Mouse (Mus musculus) frontal cortex, postnatal 36 days (tissue): ENCODE results near the gene Cel.

Source experiments
- DNase-seq, 2 experiments: peaks; one replicate each; pipeline ENCODE4 v3.0.0; 2022; ENCODE audit warnings: low spot score in 2 of 2

Gene Cel

GRCm38 (mm10) chr2:28537634-28537920, 25.6 kb downstream of the Cel start:
- no peak for DNase-seq

- DNase-seq, result no peak
Measured at GRCm38 (mm10) chr2:28536766-28537633, 26.2 kb downstream of the Cel start.

- no peak for DNase-seq
Measured at GRCm38 (mm10) chr2:28536166-28536565, 27.0 kb downstream of the Cel start.

GRCm38 (mm10) chr2:28535650-28536049, 27.6 kb downstream of the Cel start:
- peak in 1 of 2 experiments; percentile 71 for DNase-seq

- DNase-seq, result no peak
Measured at GRCm38 (mm10) chr2:28535263-28535540, 28.0 kb downstream of the Cel start.

- no peak for DNase-seq
Measured at GRCm38 (mm10) chr2:28534436-28535262, 28.6 kb downstream of the Cel start.

- DNase-seq, result no peak
Measured at GRCm38 (mm10) chr2:28533901-28534435, 29.2 kb downstream of the Cel start.

GRCm38 (mm10) chr2:28532938-28533771, 30.0 kb downstream of the Cel start:
- peak; percentile 89 to 90 for DNase-seq

- no peak for DNase-seq
Measured at GRCm38 (mm10) chr2:28530311-28530710, 32.9 kb downstream of the Cel start.

GRCm38 (mm10) chr2:28529856-28530255, 33.3 kb downstream of the Cel start:
- DNase-seq, result no peak

- no peak for DNase-seq
Measured at GRCm38 (mm10) chr2:28528354-28528730, 34.9 kb downstream of the Cel start.

GRCm38 (mm10) chr2:28527436-28528353, 35.5 kb downstream of the Cel start:
- DNase-seq, result no peak

GRCm38 (mm10) chr2:28525943-28526876, 37.0 kb downstream of the Cel start:
- DNase-seq, result peak in 1 of 2 experiments; percentile 2

- DNase-seq, result peak in 1 of 2 experiments; percentile 12
Measured at GRCm38 (mm10) chr2:28525219-28525942, 37.8 kb downstream of the Cel start.

GRCm38 (mm10) chr2:28524406-28524805, 38.8 kb downstream of the Cel start:
- peak in 1 of 2 experiments; percentile 3 for DNase-seq

- peak; percentile 87 to 92 for DNase-seq
Measured at GRCm38 (mm10) chr2:28523643-28524117, 39.5 kb downstream of the Cel start.

- DNase-seq, result no peak
Measured at GRCm38 (mm10) chr2:28522166-28522565, 41.0 kb downstream of the Cel start.

- peak in 1 of 2 experiments; percentile 59 for DNase-seq
Measured at GRCm38 (mm10) chr2:28521571-28522151, 41.5 kb downstream of the Cel start.

GRCm38 (mm10) chr2:28520581-28520980, 42.6 kb downstream of the Cel start:
- DNase-seq, result no peak
